Mouse (Mus musculus) kidney, postnatal 0 days (tissue): ENCODE measurements around the gene 4930519G04Rik. TPM values are rescaled to one million over a fixed set of nuclear protein-coding genes. Genes with fewer than 3 reads are reported as not detected.

Experiments used
- ATAC-seq: fragments of 200-750 bp; cut with Nextera tagmentation; replicated peaks from 2 replicates; pipeline ENCODE4 v1.8.0; 2017; ENCODE audit warnings: low read depth, moderate number of reproducible peaks, moderate TSS enrichment, moderate library complexity; ENCODE audit not compliant: low FRiP score
- DNase-seq: peaks from one replicate; pipeline ENCODE4 v3.0.0-alpha.2; 2016; ENCODE audit warnings: low spot score
- H3K27ac ChIP-seq: fragments of 300-500 bp; sonication (generic); 2 replicates; pipeline ENCODE4 v1.5.1; 2014; ENCODE audit warnings: mild to moderate bottlenecking
- H3K27me3 ChIP-seq: fragments of 300-500 bp; sonication (generic); 2 replicates; pipeline ENCODE4 v1.6.1; 2014; ENCODE audit warnings: low read length, mixed read lengths; ENCODE audit not compliant: insufficient read depth
- H3K36me3 ChIP-seq: fragments of 300-500 bp; sonication (generic); 2 replicates; pipeline ENCODE4 v1.6.1; 2014; ENCODE audit warnings: low read length, mixed read lengths; ENCODE audit not compliant: insufficient read depth
- H3K4me1 ChIP-seq: fragments of 300-500 bp; sonication (generic); replicated peaks from 2 replicates; pipeline ENCODE4 v1.6.1; 2014; ENCODE audit warnings: antibody characterized with exemption, low read length, mixed read lengths; ENCODE audit not compliant: insufficient read depth
- H3K4me2 ChIP-seq: fragments of 300-500 bp; sonication (generic); 2 replicates; pipeline ENCODE4 v1.6.1; 2014; ENCODE audit warnings: mild to moderate bottlenecking, low read length, moderate library complexity, mixed read lengths
- H3K4me3 ChIP-seq: fragments of 300-500 bp; sonication (generic); replicated peaks from 2 replicates; pipeline ENCODE4 v1.5.1; 2014; ENCODE audit warnings: low read depth, low read length
- H3K9ac ChIP-seq: fragments of 300-500 bp; sonication (generic); 2 replicates; pipeline ENCODE4 v1.6.1; 2014; ENCODE audit warnings: low read depth, low read length
- H3K9me3 ChIP-seq: fragments of 300-500 bp; sonication (generic); replicated peaks from 2 replicates; pipeline ENCODE4 v1.6.1; 2016; ENCODE audit warnings: low read length, inconsistent platforms, mixed read lengths
- CTCF ChIP-seq: IDR thresholded peaks from 2 replicates; pipeline ENCODE4 v1.5.1; 2016; ENCODE audit warnings: antibody characterized with exemption, low read depth, mild to moderate bottlenecking, moderate library complexity
- WGBS: fragments of 180-500 bp; shearing (Covaris S2); extraction: QIAGEN DNeasy Blood & Tissue Kit; methylation state at CpG from one replicate; pipeline ENCODE4 v1.1.7; 2014; 5-methylcytosine and 5-hydroxymethylcytosine counted together
- polyA plus RNA-seq: library from polyadenylated mRNA; unstranded; fragments of >200 nt; fragmentation: Nextera tagmentation; extraction: Ambion mirVana; gene quantifications from 2 replicates; pipeline ENCODE4 v1.2.1, GENCODE M21; 2015

4930519G04Rik gene
- polyA plus RNA-seq, 1 experiment from 2014 or later = not detected

- Histone ChIP-seq H3K4me2 (peak within 1 kb of the TSS; percentile 47), H3K36me3 (no peaks in the 10 kb centered on the region), H3K27ac (peak within 1 kb of the TSS; percentile 78), H3K4me1 (peaks cover 5% of the 10 kb centered on the region; the same call in 1 of the 2 replicates), H3K4me3 (peak within 1 kb of the TSS; percentile 33), H3K9ac (peak within 1 kb of the TSS; percentile 32; the same call in 1 of the 2 replicates), H3K27me3 (no peaks in the 10 kb centered on the region), H3K9me3 (no peaks in the 10 kb centered on the region)
- TF ChIP-seq CTCF = no peak
- 63% methylated on average over 13 of the region's 13 CpGs for WGBS
- ATAC-seq (no peak), DNase-seq (no peak)
Measured at GRCm38 (mm10) chr5:114896688-114897373, 43.4 kb downstream of the 4930519G04Rik start, which contains the start of gene Oasl2. TSS of gene Oasl2 (plus strand) at chr5:114896936.

- H3K9ac ChIP-seq = peak overlapping the region; percentile 32; the same call in 1 of the 2 replicates
- peaks cover 5% of the 10 kb centered on the region; the same call in 1 of the 2 replicates for H3K4me1 ChIP-seq
- ATAC-seq (no peak; the same call in 1 of the 2 replicates), DNase-seq (peak; percentile 74)
- H3K27ac ChIP-seq = peak overlapping the region; percentile 78
- H3K27me3 ChIP-seq = no peaks in the 10 kb centered on the region
- H3K36me3 ChIP-seq = no peaks in the 10 kb centered on the region
- no peaks in the 10 kb centered on the region for H3K9me3 ChIP-seq
- TF ChIP-seq CTCF = no peak
- H3K4me3 ChIP-seq = peak overlapping the region; percentile 33
- WGBS = 10% methylated on average over 7 of the region's 7 CpGs
- peak overlapping the region; percentile 47 for H3K4me2 ChIP-seq
Measured at GRCm38 (mm10) chr5:114897374-114897793, 43.9 kb downstream of the 4930519G04Rik start.

- no peak overlapping the region for H3K9ac ChIP-seq
- peaks cover 5% of the 10 kb centered on the region; the same call in 1 of the 2 replicates for H3K4me1 ChIP-seq
- DNase-seq = no peak
- 0 out of 2 replicates have a peak, but pooled peaks cover under 1% of the 10 kb centered on the region for H3K36me3 ChIP-seq
- no peaks in the 10 kb centered on the region for H3K9me3 ChIP-seq
- 58% methylated on average over 7 of the region's 7 CpGs for WGBS
- no peak for ATAC-seq
- TF ChIP-seq CTCF = no peak
- H3K4me3 ChIP-seq = 0 out of 2 replicates have a peak overlapping the region, but pooled peaks have one; percentile 9
- H3K27me3 ChIP-seq = no peaks in the 10 kb centered on the region
- no peak overlapping the region for H3K27ac ChIP-seq
- peak overlapping the region; percentile 47 for H3K4me2 ChIP-seq
Measured at GRCm38 (mm10) chr5:114898857-114899256, 45.4 kb downstream of the 4930519G04Rik start.

DNA sequence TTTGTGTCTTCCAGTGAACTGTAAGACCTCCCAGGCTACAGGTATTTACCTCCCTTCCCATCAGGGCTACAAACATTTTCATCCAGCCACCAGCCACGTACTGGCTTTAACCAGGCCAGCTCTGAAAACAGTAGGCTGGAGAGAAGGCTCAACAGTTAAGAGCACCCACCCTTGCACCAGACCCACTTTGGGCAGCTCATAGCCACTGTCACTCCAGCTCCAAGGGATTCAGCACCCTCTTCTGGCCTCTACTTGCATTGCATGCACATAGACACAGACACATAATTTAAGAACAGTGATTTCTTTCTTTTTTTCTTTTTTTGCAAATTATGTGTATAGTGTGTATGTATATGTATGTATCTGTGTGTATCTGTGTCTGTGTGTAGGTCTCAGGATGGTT, 48.9 kb downstream of the 4930519G04Rik start:
- WGBS = 52% methylated on average over 1 of the region's 1 CpGs
- Histone ChIP-seq H3K9ac (no peak overlapping the region), H3K4me3 (no peak overlapping the region), H3K4me2 (no peak overlapping the region), H3K27me3 (no peaks in the 10 kb centered on the region), H3K9me3 (no peaks in the 10 kb centered on the region), H3K27ac (no peak overlapping the region), H3K4me1 (peaks cover 5% of the 10 kb centered on the region; the same call in 1 of the 2 replicates), H3K36me3 (peaks cover 12% of the 10 kb centered on the region; the same call in 1 of the 2 replicates)
- ATAC-seq (no peak), DNase-seq (peak; percentile 73)
- TF ChIP-seq CTCF = peak; percentile 90

DNA sequence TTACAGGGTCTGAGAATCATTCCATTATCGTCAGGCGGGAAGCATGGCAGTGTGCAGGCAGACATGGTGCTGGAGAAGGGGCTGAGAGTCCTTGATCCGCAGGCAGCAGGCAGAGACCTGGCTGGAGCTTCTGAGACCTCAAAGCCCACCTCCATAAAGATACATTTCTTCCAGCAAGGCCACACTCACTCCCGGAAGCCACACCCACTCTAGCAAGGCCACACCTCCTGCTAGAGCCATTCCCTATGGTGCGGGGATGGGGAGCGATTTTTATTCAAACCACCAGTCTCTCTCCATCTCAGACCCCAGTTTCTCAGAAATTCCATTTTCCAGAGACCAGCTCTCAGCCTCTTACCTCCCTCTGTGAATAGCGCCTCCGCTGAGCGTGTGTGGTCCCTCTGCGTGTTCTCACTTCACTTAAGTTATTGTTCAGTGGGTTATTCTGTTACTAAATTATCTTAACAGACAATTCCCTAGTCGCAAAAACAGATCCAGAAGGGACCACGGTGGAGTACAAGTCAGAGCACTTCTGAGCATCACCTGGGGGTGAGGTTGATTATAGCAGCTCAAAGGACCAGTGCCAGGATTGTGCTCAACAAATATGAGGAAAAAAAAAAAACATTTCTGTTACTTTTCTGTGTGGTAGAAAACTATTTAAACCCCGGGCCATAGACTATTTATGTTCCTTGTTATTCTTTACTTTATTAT, 55.3 kb downstream of the 4930519G04Rik start:
- H3K4me1 ChIP-seq = no peaks in the 10 kb centered on the region
- H3K4me2 ChIP-seq = no peak overlapping the region
- peaks cover 12% of the 10 kb centered on the region; the same call in 1 of the 2 replicates for H3K36me3 ChIP-seq
- H3K27ac ChIP-seq = no peak overlapping the region
- TF ChIP-seq CTCF = no peak
- H3K27me3 ChIP-seq = no peaks in the 10 kb centered on the region
- ATAC-seq (no peak), DNase-seq (no peak)
- H3K9me3 ChIP-seq = no peaks in the 10 kb centered on the region
- H3K9ac ChIP-seq = no peak overlapping the region
- 58% methylated on average over 13 of the region's 13 CpGs for WGBS
- H3K4me3 ChIP-seq = no peak overlapping the region

- no peak for ATAC-seq
- Histone ChIP-seq H3K9ac (no peak overlapping the region), H3K4me2 (no peak overlapping the region), H3K36me3 (no peaks in the 10 kb centered on the region), H3K4me1 (no peaks in the 10 kb centered on the region), H3K9me3 (no peaks in the 10 kb centered on the region), H3K4me3 (no peak overlapping the region), H3K27me3 (no peaks in the 10 kb centered on the region), H3K27ac (no peak overlapping the region)
- no peak for DNase-seq
- TF ChIP-seq CTCF = no peak
- 65% methylated on average over 4 of the region's 4 CpGs for WGBS
Measured at GRCm38 (mm10) chr5:114913686-114914085, 60.2 kb downstream of the 4930519G04Rik start.
